16 mouse cellular contexts compared by ENCODE assay signal in genomic region chr5:147291764-147292505, GRCm38 (mm10). TPM values are rescaled to one million over a fixed set of nuclear protein-coding genes. Genes with fewer than 3 reads are reported as not detected.
DNase-seq lines count a peak whose midpoint lies in the region; ATAC-seq and TF ChIP-seq lines count a peak whose summit lies in the region.
"Had no signal": no experiment of that assay in that cellular context is flagged by ENCODE, and none has a peak within 500 bp of the region (broad histone marks: within the 10 kb centered on the region; RNA-seq: fewer than 3 reads in every experiment).

No protein-coding gene starts in this region.

- peak overlapping the region; percentile 10; the same call in 1 of the 2 replicates for H3K4me2 ChIP-seq in liver, embryonic 15.5 days

- H3K4me3 ChIP-seq in embryonic fibroblast, embryonic 13.5 days (ENCODE audit: insufficient read depth, low read length) = no peak overlapping the region
- H3K4me3 ChIP-seq in liver, embryonic 15.5 days (replicated peaks) = no peak overlapping the region
- H3K4me3 ChIP-seq: forebrain, embryonic 10.5 days; gastrocnemius, adult 2 months had no signal

- ATAC-seq in liver, embryonic 15.5 days (ENCODE audit: insufficient read depth) = no peak

- WGBS in liver, embryonic 15.5 days (ENCODE audit: insufficient replicate concordance) = 7% methylated on average over 16 of the region's 16 CpGs

- H3K4me1 ChIP-seq in embryonic fibroblast, embryonic 13.5 days (ENCODE audit: control insufficient read depth, insufficient read depth, low read length) = peaks cover 5% of the 10 kb centered on the region; the same call in 1 of the 2 replicates
- H3K4me1 ChIP-seq in liver, embryonic 15.5 days (replicated peaks) = peaks cover 15% of the 10 kb centered on the region; the same call in 1 of the 2 replicates

- TF ChIP-seq POLR2A in embryonic fibroblast, embryonic 13.5 days (IDR thresholded peaks at IDR 0.05; ENCODE audit: low read depth, low read length) = no peak

- no peak overlapping the region for H3K9ac ChIP-seq in liver, embryonic 15.5 days

- peaks cover 43% of the 10 kb centered on the region for H3K27me3 ChIP-seq in liver, embryonic 15.5 days

- no peaks in the 10 kb centered on the region for H3K36me3 ChIP-seq in liver, embryonic 15.5 days (replicated peaks)
- H3K36me3 ChIP-seq: forebrain, embryonic 10.5 days had no signal

- no peak for TF ChIP-seq CTCF in embryonic fibroblast, embryonic 13.5 days (IDR thresholded peaks at IDR 0.05; ENCODE audit: borderline replicate concordance, insufficient read depth, low read length)

- H3K9me3 ChIP-seq in liver, embryonic 15.5 days (replicated peaks) = no peaks in the 10 kb centered on the region

- peak; percentile 5 for DNase-seq in embryo, embryonic 9.5 days (ENCODE audit: extremely low spot score)
- DNase-seq in embryo, embryonic 10.5 days (ENCODE audit: low spot score) = no peak
- DNase-seq in 3134 (ENCODE audit: extremely low read depth, insufficient read length, low spot score) = peak; percentile 61
- no peak for DNase-seq in right cerebral cortex, adult 18-20 months
- no peak for DNase-seq in T-cell, adult 2 months (ENCODE audit: low spot score)
- DNase-seq in ovary, postnatal 36 days (ENCODE audit: low spot score) = no peak
- DNase-seq: cerebellum, adult 8-10 months; gastrocnemius, adult 2 months; kidney, postnatal 36 days had no signal

- 0 out of 2 replicates have a peak overlapping the region, but pooled peaks have one; percentile 28 for H3K27ac ChIP-seq in embryonic fibroblast, embryonic 13.5 days (ENCODE audit: insufficient read depth, low read length)
- no peak overlapping the region for H3K27ac ChIP-seq in liver, embryonic 15.5 days (replicated peaks)
- H3K27ac ChIP-seq: forebrain, embryonic 10.5 days; gastrocnemius, adult 2 months had no signal

RNA-seq across cellular contexts. Expression of gene Cdx2, which starts 15.1 kb away (rescaled TPM):
- polyA plus RNA-seq in embryonic fibroblast, embryonic 13.5 days (2011; ENCODE audit: insufficient read length, low read depth, missing spikeins) = not detected in 2 replicates
- not detected in 2 replicates for polyA plus RNA-seq in liver, embryonic 15.5 days (2015; fragmentation: Nextera tagmentation; extraction: Ambion mirVana)
- polyA plus RNA-seq: brain, embryonic 14.5 days; embryonic facial prominence, embryonic 11.5 days; forebrain, embryonic 10.5 days; heart, postnatal 0 days had no signal

RNA-seq across cellular contexts. Expression of gene Pdx1, which starts 22.2 kb away (rescaled TPM):
- not detected in 2 replicates for polyA plus RNA-seq in embryonic fibroblast, embryonic 13.5 days (2011; ENCODE audit: insufficient read length, low read depth, missing spikeins)
- not detected in 2 replicates for polyA plus RNA-seq in liver, embryonic 15.5 days (2015; fragmentation: Nextera tagmentation; extraction: Ambion mirVana)
- polyA plus RNA-seq: brain, embryonic 14.5 days; embryonic facial prominence, embryonic 11.5 days; forebrain, embryonic 10.5 days; heart, postnatal 0 days; liver, adult 2 months had no signal

RNA-seq across cellular contexts. Expression of gene Urad, which starts 30.3 kb away (rescaled TPM):
- not detected in 2 replicates for polyA plus RNA-seq in embryonic fibroblast, embryonic 13.5 days (2011; ENCODE audit: insufficient read length, low read depth, missing spikeins)
- 1.0 and 1.5 TPM in 2 replicates for polyA plus RNA-seq in liver, embryonic 15.5 days (2015; fragmentation: Nextera tagmentation; extraction: Ambion mirVana)
- polyA plus RNA-seq: brain, embryonic 14.5 days; embryonic facial prominence, embryonic 11.5 days; forebrain, embryonic 10.5 days; heart, postnatal 0 days had no signal

Comparison
In these comparisons a context has a peak if more than half of its experiments do, and no peak if none do; other contexts are left out.
1. DNase-seq: peak in embryo, embryonic 9.5 days (single experiment) and 3134 (single experiment); none in embryo, embryonic 10.5 days (single experiment), right cerebral cortex, adult 18-20 months (single experiment), T-cell, adult 2 months (single experiment) and ovary, postnatal 36 days (single experiment).